Mouse (Mus musculus): ENCODE data around the gene Slain1. TPM values are rescaled to one million over a fixed set of nuclear protein-coding genes. Genes with fewer than 3 reads are reported as not detected.

Slain1 gene
- 1 to 10 TPM; 1.5 to 1.8 TPM for total RNA-seq (2021)
- long read RNA-seq, experiment 1, partial matches to known transcripts, result 1 of 3 reads
- long read RNA-seq, experiment 1, other reads (novel, unspliced or antisense), result 0 of 3 reads
- long read RNA-seq, experiment 2, partial matches to known transcripts, result 1 of 5 reads
- long read RNA-seq, experiment 2, other reads (novel, unspliced or antisense), result 0 of 5 reads

GRCm38 (mm10) chr14:103649896-103650334 lies at the start of gene Slain1:
Slain1 (plus strand) TSS chr14:103650228.
- DNase-seq, result peak; percentile 76

- DNase-seq, result no peak
Observed at GRCm38 (mm10) chr14:103608063-103608462, 42.0 kb upstream of the Slain1 start.

GRCm38 (mm10) chr14:103613573-103614271 lies 36.3 kb upstream of the Slain1 start:
- no peak for DNase-seq

GRCm38 (mm10) chr14:103614272-103614587 lies 35.8 kb upstream of the Slain1 start:
- no peak for DNase-seq

GRCm38 (mm10) chr14:103619756-103620155 lies 30.3 kb upstream of the Slain1 start:
- DNase-seq, result no peak

- no peak for DNase-seq
Observed at GRCm38 (mm10) chr14:103621207-103621606, 28.8 kb upstream of the Slain1 start.

- no peak for DNase-seq
Observed at GRCm38 (mm10) chr14:103626100-103626499, 23.9 kb upstream of the Slain1 start.

- no peak for DNase-seq
Observed at GRCm38 (mm10) chr14:103629639-103630364, 20.2 kb upstream of the Slain1 start.

GRCm38 (mm10) chr14:103630545-103630944 lies 19.5 kb upstream of the Slain1 start:
- DNase-seq, result peak; percentile 10

GRCm38 (mm10) chr14:103643933-103644332 lies 6.1 kb upstream of the Slain1 start:
- no peak for DNase-seq

- no peak for DNase-seq
Observed at GRCm38 (mm10) chr14:103647981-103648380, 2.0 kb upstream of the Slain1 start.

- no peak for DNase-seq
Observed at GRCm38 (mm10) chr14:103648623-103649255, 1.3 kb upstream of the Slain1 start.

- DNase-seq, result no peak
Observed at GRCm38 (mm10) chr14:103649302-103649701, 726 bp upstream of the Slain1 start.

- peak; percentile 51 for DNase-seq
Observed at GRCm38 (mm10) chr14:103650413-103651101, 529 bp downstream of the Slain1 start.

GRCm38 (mm10) chr14:103651106-103651505 lies 1.1 kb downstream of the Slain1 start:
- no peak for DNase-seq

GRCm38 (mm10) chr14:103651562-103651961 lies 1.5 kb downstream of the Slain1 start:
- no peak for DNase-seq

GRCm38 (mm10) chr14:103652524-103652923 lies 2.5 kb downstream of the Slain1 start:
- no peak for DNase-seq

- no peak for DNase-seq
Observed at GRCm38 (mm10) chr14:103653800-103654199, 3.8 kb downstream of the Slain1 start.

GRCm38 (mm10) chr14:103655448-103655847 lies 5.4 kb downstream of the Slain1 start:
- DNase-seq, result no peak

- no peak for DNase-seq
Observed at GRCm38 (mm10) chr14:103657876-103658275, 7.8 kb downstream of the Slain1 start.

- no peak for DNase-seq
Observed at GRCm38 (mm10) chr14:103663026-103663425, 13.0 kb downstream of the Slain1 start.

- DNase-seq, result no peak
Observed at GRCm38 (mm10) chr14:103664391-103664790, 14.4 kb downstream of the Slain1 start.

Data from adrenal gland, postnatal 10 days (tissue).